8 mouse cellular contexts compared by ENCODE assay signal in genomic region chr5:100428031-100428733, GRCm38 (mm10). TPM values are rescaled to one million over a fixed set of nuclear protein-coding genes. Genes with fewer than 3 reads are reported as not detected.
DNase-seq lines count a peak whose midpoint lies in the region; ATAC-seq lines count a peak whose summit lies in the region.

No protein-coding gene starts in this region.

- intact Hi-C loops in gastrocnemius, postnatal 14 days (cut with DNase I; ENCODE audit: low total_unique reads): no loop called here

- 11% methylated on average over 5 of the region's 5 CpGs for WGBS in hindbrain, embryonic 15.5 days
- WGBS in midbrain, embryonic 16.5 days: 7% methylated on average over 5 of the region's 5 CpGs

- peaks cover 40% of the 10 kb centered on the region for H3K36me3 ChIP-seq in hindbrain, embryonic 15.5 days
- peaks cover 8% of the 10 kb centered on the region for H3K36me3 ChIP-seq in midbrain, embryonic 16.5 days (ENCODE audit: control insufficient read depth, insufficient read depth, low read length)

- no peak for ATAC-seq in hindbrain, embryonic 15.5 days (ENCODE audit: low FRiP score, low read depth)
- ATAC-seq in midbrain, embryonic 16.5 days: no peak

- H3K27me3 ChIP-seq in hindbrain, embryonic 15.5 days: no peaks in the 10 kb centered on the region
- H3K27me3 ChIP-seq in midbrain, embryonic 16.5 days (ENCODE audit: control insufficient read depth, insufficient read depth, low read depth, low read length): no peaks in the 10 kb centered on the region

- H3K4me3 ChIP-seq in hindbrain, embryonic 15.5 days: peak overlapping the region; percentile 82
- H3K4me3 ChIP-seq in midbrain, embryonic 16.5 days (ENCODE audit: low read depth, low read length): peak overlapping the region; percentile 60

- H3K4me1 ChIP-seq in hindbrain, embryonic 15.5 days (replicated peaks): peaks cover 59% of the 10 kb centered on the region
- peaks cover 42% of the 10 kb centered on the region for H3K4me1 ChIP-seq in midbrain, embryonic 16.5 days (ENCODE audit: control insufficient read depth, insufficient read depth, low read length)

- H3K27ac ChIP-seq in hindbrain, embryonic 15.5 days (replicated peaks): no peak overlapping the region
- no peak overlapping the region for H3K27ac ChIP-seq in midbrain, embryonic 16.5 days (ENCODE audit: low read length)

- peak overlapping the region; percentile 72 for H3K4me2 ChIP-seq in hindbrain, embryonic 15.5 days
- peak overlapping the region; percentile 80 for H3K4me2 ChIP-seq in midbrain, embryonic 16.5 days (ENCODE audit: low read length)

- DNase-seq in layer of hippocampus, postnatal 14 days (ENCODE audit: low spot score in 2 of 2): peak; percentile 12 to 56
- DNase-seq in layer of hippocampus, postnatal 25 days (ENCODE audit: extremely low spot score in 1 of 2, low spot score in 1 of 2): no peak
- DNase-seq in c-Kit-positive CD71-positive TER-119-negative erythroid progenitor cells, embryonic 14.5 days (ENCODE audit: low read depth): peak; percentile 43
- DNase-seq in gastrocnemius, postnatal 14 days: no peak
- DNase-seq in thymus, postnatal 25 days: no peak
- no peak for DNase-seq in cerebellum, postnatal 36 days

- H3K9me3 ChIP-seq in hindbrain, embryonic 15.5 days: no peaks in the 10 kb centered on the region
- no peaks in the 10 kb centered on the region for H3K9me3 ChIP-seq in midbrain, embryonic 16.5 days (replicated peaks; ENCODE audit: control insufficient read depth, low read length, poor library complexity, severe bottlenecking)

- H3K9ac ChIP-seq in hindbrain, embryonic 15.5 days: peak overlapping the region; percentile 92
- peak overlapping the region; percentile 66 for H3K9ac ChIP-seq in midbrain, embryonic 16.5 days (ENCODE audit: low read depth, low read length)

RNA-seq across cellular contexts. Expression of gene Sec31a, which starts 12.1 kb away (rescaled TPM):
- 100 to 1,000 TPM; 101 to 103 TPM for total RNA-seq in layer of hippocampus, postnatal 14 days (2021)
- total RNA-seq in layer of hippocampus, postnatal 25 days (2021): 100 to 1,000 TPM; 104 to 116 TPM
- polyA plus RNA-seq in hindbrain, embryonic 15.5 days (2015; fragmentation: Nextera tagmentation; extraction: Ambion mirVana): 86.4 and 95.4 TPM in 2 replicates
- polyA plus RNA-seq in midbrain, embryonic 16.5 days (2015; fragmentation: Nextera tagmentation; extraction: Ambion mirVana): 91.0 and 92.6 TPM in 2 replicates
- 10 to 100 TPM; 70.6 to 82.8 TPM for total RNA-seq in gastrocnemius, postnatal 14 days (2021)

Comparison
In these comparisons a context has a peak if more than half of its experiments do, and no peak if none do; other contexts are left out.
1. DNase-seq: peak in layer of hippocampus, postnatal 14 days (2 of 2) and c-Kit-positive CD71-positive TER-119-negative erythroid progenitor cells, embryonic 14.5 days (single experiment); none in layer of hippocampus, postnatal 25 days (0 of 2), gastrocnemius, postnatal 14 days (single experiment), thymus, postnatal 25 days (single experiment) and cerebellum, postnatal 36 days (0 of 2).